Mouse (Mus musculus) embryonic facial prominence, embryonic 15.5 days (tissue): ENCODE data around the gene Gm45213. TPM values are rescaled to one million over a fixed set of nuclear protein-coding genes. Genes with fewer than 3 reads are reported as not detected.

Experiments used
- ATAC-seq: fragments of 200-750 bp; cut with Nextera tagmentation; 2 replicates; pipeline ENCODE4 v1.8.0; 2017; ENCODE audit warnings: low read depth, moderate TSS enrichment; ENCODE audit not compliant: insufficient number of reproducible peaks, low FRiP score, low TSS enrichment
- H3K27ac ChIP-seq: fragments of 300-500 bp; sonication (generic); replicated peaks from 2 replicates; pipeline ENCODE4 v1.5.1; 2015; ENCODE audit warnings: mild to moderate bottlenecking, inconsistent platforms
- H3K27me3 ChIP-seq: fragments of 300-500 bp; sonication (generic); 2 replicates; pipeline ENCODE4 v1.6.1; 2015; ENCODE audit warnings: inconsistent platforms
- H3K36me3 ChIP-seq: fragments of 300-500 bp; sonication (generic); 2 replicates; pipeline ENCODE4 v1.6.1; 2015; ENCODE audit warnings: mild to moderate bottlenecking, inconsistent platforms
- H3K4me1 ChIP-seq: fragments of 300-500 bp; sonication (generic); 2 replicates; pipeline ENCODE4 v1.6.1; 2015; ENCODE audit warnings: inconsistent platforms
- H3K4me2 ChIP-seq: fragments of 300-500 bp; sonication (generic); replicated peaks from 2 replicates; pipeline ENCODE4 v1.6.1; 2015; ENCODE audit warnings: mild to moderate bottlenecking, inconsistent platforms
- H3K4me3 ChIP-seq: fragments of 300-500 bp; sonication (generic); replicated peaks from 2 replicates; pipeline ENCODE4 v1.5.1; 2015; ENCODE audit warnings: mild to moderate bottlenecking, inconsistent platforms
- H3K9ac ChIP-seq: fragments of 300-500 bp; sonication (generic); 2 replicates; pipeline ENCODE4 v1.6.1; 2015; ENCODE audit warnings: inconsistent platforms
- H3K9me3 ChIP-seq: fragments of 300-500 bp; sonication (generic); replicated peaks from 2 replicates; pipeline ENCODE4 v1.6.1; 2016; ENCODE audit warnings: inconsistent platforms
- WGBS: fragments of 180-500 bp; shearing (Covaris S2); methylation state at CpG from one replicate; pipeline ENCODE4 v1.1.7; 2015; 5-methylcytosine and 5-hydroxymethylcytosine counted together
- polyA plus RNA-seq: library from polyadenylated mRNA; unstranded; fragments of >200 nt; fragmentation: Nextera tagmentation; extraction: Ambion mirVana; gene quantifications from 2 replicates; pipeline ENCODE4 v1.2.1, GENCODE M21; 2015

Gm45213 gene
- polyA plus RNA-seq, 1 experiment from 2014 or later = not detected

GRCm38 (mm10) chr7:66090676-66091190, 47.3 kb downstream of the Gm45213 start:
- H3K9me3 ChIP-seq = no peaks in the 10 kb centered on the region
- H3K4me3 ChIP-seq = no peak overlapping the region
- peaks cover 64% of the 10 kb centered on the region for H3K36me3 ChIP-seq
- WGBS = 76% methylated on average over 11 of the region's 11 CpGs
- no peak overlapping the region for H3K27ac ChIP-seq
- no peaks in the 10 kb centered on the region for H3K27me3 ChIP-seq
- H3K4me1 ChIP-seq = no peaks in the 10 kb centered on the region; the same call in 1 of the 2 replicates
- H3K9ac ChIP-seq = no peak overlapping the region
- ATAC-seq = no peak
- no peak overlapping the region for H3K4me2 ChIP-seq

GRCm38 (mm10) chr7:66091553-66091952, 48.2 kb downstream of the Gm45213 start:
- WGBS = 79% methylated on average over 7 of the region's 7 CpGs
- H3K4me1 ChIP-seq = no peaks in the 10 kb centered on the region; the same call in 1 of the 2 replicates

GRCm38 (mm10) chr7:66092656-66093055, 49.3 kb downstream of the Gm45213 start:
- H3K36me3 ChIP-seq = peaks cover 46% of the 10 kb centered on the region
- ATAC-seq = no peak
- 83% methylated on average over 8 of the region's 8 CpGs for WGBS

More at GRCm38 (mm10) chr7:66091553-66091952, 48.2 kb downstream of the Gm45213 start:
- H3K4me3 ChIP-seq = no peak overlapping the region
- no peak for ATAC-seq
- no peak overlapping the region for H3K9ac ChIP-seq
- H3K9me3 ChIP-seq = no peaks in the 10 kb centered on the region
- H3K27me3 ChIP-seq = no peaks in the 10 kb centered on the region
- no peak overlapping the region for H3K27ac ChIP-seq
- H3K4me2 ChIP-seq = no peak overlapping the region
- peaks cover 57% of the 10 kb centered on the region for H3K36me3 ChIP-seq

GRCm38 (mm10) chr7:66094141-66094540, 50.7 kb downstream of the Gm45213 start:
- Histone ChIP-seq H3K9ac (no peak overlapping the region), H3K9me3 (no peaks in the 10 kb centered on the region), H3K4me2 (no peak overlapping the region), H3K4me3 (no peak overlapping the region), H3K27ac (no peak overlapping the region), H3K4me1 (no peaks in the 10 kb centered on the region; the same call in 1 of the 2 replicates), H3K27me3 (no peaks in the 10 kb centered on the region), H3K36me3 (peaks cover 31% of the 10 kb centered on the region)
- no peak for ATAC-seq
- WGBS = 72% methylated on average over 5 of the region's 5 CpGs

More at GRCm38 (mm10) chr7:66092656-66093055, 49.3 kb downstream of the Gm45213 start:
- no peak overlapping the region for H3K4me3 ChIP-seq
- no peaks in the 10 kb centered on the region; the same call in 1 of the 2 replicates for H3K4me1 ChIP-seq
- H3K27me3 ChIP-seq = no peaks in the 10 kb centered on the region
- H3K4me2 ChIP-seq = no peak overlapping the region
- no peaks in the 10 kb centered on the region for H3K9me3 ChIP-seq
- H3K9ac ChIP-seq = no peak overlapping the region
- H3K27ac ChIP-seq = no peak overlapping the region

- Histone ChIP-seq H3K9ac (no peak overlapping the region), H3K4me2 (no peak overlapping the region), H3K27me3 (peaks cover 6% of the 10 kb centered on the region; the same call in 1 of the 2 replicates), H3K4me3 (no peak overlapping the region), H3K9me3 (no peaks in the 10 kb centered on the region), H3K36me3 (no peaks in the 10 kb centered on the region), H3K27ac (no peak overlapping the region), H3K4me1 (no peaks in the 10 kb centered on the region; the same call in 1 of the 2 replicates)
- 80% methylated on average over 7 of the region's 7 CpGs for WGBS
- ATAC-seq = no peak
These were observed 55.4 kb downstream of the Gm45213 start for GRCm38 (mm10) chr7:66098803-66099202.

- WGBS = 5% methylated on average over 4 of the region's 4 CpGs
- Histone ChIP-seq H3K4me1 (no peaks in the 10 kb centered on the region), H3K9me3 (no peaks in the 10 kb centered on the region), H3K4me3 (no peak overlapping the region), H3K27ac (no peak overlapping the region), H3K9ac (no peak overlapping the region), H3K27me3 (peaks cover 6% of the 10 kb centered on the region; the same call in 1 of the 2 replicates), H3K36me3 (no peaks in the 10 kb centered on the region), H3K4me2 (no peak overlapping the region)
- no peak for ATAC-seq
These were observed 58.5 kb downstream of the Gm45213 start for GRCm38 (mm10) chr7:66101866-66102265.

- 87% methylated on average over 5 of the region's 5 CpGs for WGBS
- H3K36me3 ChIP-seq = no peaks in the 10 kb centered on the region
- no peaks in the 10 kb centered on the region for H3K4me1 ChIP-seq
- no peak overlapping the region for H3K9ac ChIP-seq
- H3K4me2 ChIP-seq = no peak overlapping the region
- peaks cover 6% of the 10 kb centered on the region; the same call in 1 of the 2 replicates for H3K27me3 ChIP-seq
- H3K27ac ChIP-seq = no peak overlapping the region
- no peak for ATAC-seq
- no peak overlapping the region for H3K4me3 ChIP-seq
- H3K9me3 ChIP-seq = no peaks in the 10 kb centered on the region
These were observed 61.1 kb downstream of the Gm45213 start for GRCm38 (mm10) chr7:66104531-66104930.

- Histone ChIP-seq H3K9ac (no peak overlapping the region), H3K36me3 (no peaks in the 10 kb centered on the region), H3K9me3 (no peaks in the 10 kb centered on the region), H3K27me3 (peaks cover 4% of the 10 kb centered on the region; the same call in 1 of the 2 replicates), H3K4me2 (no peak overlapping the region), H3K4me1 (peaks cover 4% of the 10 kb centered on the region; the same call in 1 of the 2 replicates), H3K27ac (no peak overlapping the region), H3K4me3 (no peak overlapping the region)
- 41% methylated on average over 4 of the region's 4 CpGs for WGBS
- no peak for ATAC-seq
These were observed 62.4 kb downstream of the Gm45213 start for GRCm38 (mm10) chr7:66105771-66106170.

GRCm38 (mm10) chr7:66106581-66107056, 63.2 kb downstream of the Gm45213 start:
- 55% methylated on average over 7 of the region's 7 CpGs for WGBS

GRCm38 (mm10) chr7:66107206-66107605, 63.8 kb downstream of the Gm45213 start:
- Histone ChIP-seq H3K9ac (no peak overlapping the region), H3K27ac (no peak overlapping the region), H3K4me2 (no peak overlapping the region), H3K9me3 (no peaks in the 10 kb centered on the region), H3K4me3 (no peak overlapping the region), H3K27me3 (no peaks in the 10 kb centered on the region), H3K4me1 (peaks cover 11% of the 10 kb centered on the region), H3K36me3 (no peaks in the 10 kb centered on the region)
- no peak for ATAC-seq
- WGBS = 61% methylated on average over 11 of the region's 11 CpGs

More at GRCm38 (mm10) chr7:66106581-66107056, 63.2 kb downstream of the Gm45213 start:
- no peak overlapping the region for H3K4me2 ChIP-seq
- no peak for ATAC-seq
- no peak overlapping the region for H3K9ac ChIP-seq
- no peaks in the 10 kb centered on the region for H3K9me3 ChIP-seq
- no peak overlapping the region for H3K27ac ChIP-seq
- H3K27me3 ChIP-seq = no peaks in the 10 kb centered on the region
- no peaks in the 10 kb centered on the region for H3K36me3 ChIP-seq
- H3K4me3 ChIP-seq = no peak overlapping the region
- H3K4me1 ChIP-seq = peaks cover 11% of the 10 kb centered on the region

- ATAC-seq = no peak
- WGBS = 10% methylated on average over 7 of the region's 7 CpGs
These were observed 64.5 kb downstream of the Gm45213 start for GRCm38 (mm10) chr7:66107930-66108329.

More at GRCm38 (mm10) chr7:66107930-66108329, 64.5 kb downstream of the Gm45213 start:
- Histone ChIP-seq H3K9me3 (no peaks in the 10 kb centered on the region), H3K9ac (no peak overlapping the region), H3K27me3 (no peaks in the 10 kb centered on the region), H3K4me3 (no peak overlapping the region), H3K4me2 (no peak overlapping the region), H3K36me3 (no peaks in the 10 kb centered on the region), H3K4me1 (peaks cover 11% of the 10 kb centered on the region), H3K27ac (no peak overlapping the region)
